Mouse (Mus musculus) heart, postnatal 0 days (tissue): ENCODE data around the gene Gtf2i.

Source experiments
- CTCF ChIP-seq: IDR thresholded peaks from 2 replicates; pipeline ENCODE4 v1.5.1; 2016; ENCODE audit warnings: antibody characterized with exemption, control low read depth, low read depth
- EP300 ChIP-seq: IDR thresholded peaks from 2 replicates; pipeline ENCODE4 v1.6.1; 2016; ENCODE audit warnings: antibody characterized with exemption, low read depth

DNA sequence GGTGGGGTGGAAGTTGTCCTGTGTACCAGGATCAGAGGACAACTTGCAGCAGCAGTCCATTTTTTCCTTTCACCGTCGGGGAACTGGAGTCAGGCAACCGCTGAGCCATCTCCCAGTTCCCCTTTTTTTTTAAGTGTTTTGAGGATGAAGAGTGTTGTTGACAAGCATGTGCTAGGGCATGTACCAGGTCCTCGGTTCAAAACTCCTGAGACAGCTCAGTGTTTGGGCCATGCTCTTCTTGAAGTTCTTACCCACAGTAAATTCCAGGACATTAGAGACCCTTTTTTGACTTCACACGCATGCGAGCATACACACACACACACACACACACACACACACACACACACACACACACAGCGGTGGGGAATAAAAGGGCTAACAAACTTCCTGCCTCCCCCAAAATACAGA is 81.3 kb downstream of the Gtf2i start:
- TF ChIP-seq EP300: no peak
- TF ChIP-seq CTCF: no peak
